Mouse (Mus musculus) heart, postnatal 14 days (tissue): Measurements from ENCODE around the gene Ppm1d. TPM values are rescaled to one million over a fixed set of nuclear protein-coding genes. Genes with fewer than 3 reads are reported as not detected.

Experiments used
- DNase-seq, 2 experiments: peaks; one replicate each; pipeline ENCODE4 v3.0.0; 2021 to 2022
- intact Hi-C: fragments of 180-260 bp; cut with DNase I; formaldehyde crosslinking; loops from one replicate; pipeline ENCODE4 v1.15.1; 2025
- long read RNA-seq, 2 experiments: library from polyadenylated mRNA; stranded (forward); transcript quantifications; one replicate each; pipeline ENCODE4 v2.0.0; 2021
- total RNA-seq, 2 experiments: library from RNA; stranded (reverse); gene quantifications; 2 replicates each; pipeline ENCODE4 v1.2.3; 2021

Ppm1d gene
- 10 to 100 TPM; 11.6 to 11.8 TPM for total RNA-seq
- long read RNA-seq, experiment 1, transcript Ppm1d-201 (6 exons, 2,899 nt), result major isoform, 24 of 25 reads
- long read RNA-seq, experiment 1, partial matches to known transcripts, result 1 of 25 reads
- long read RNA-seq, experiment 1, other reads (novel, unspliced or antisense), result 0 of 25 reads
- long read RNA-seq, experiment 2, transcript Ppm1d-201 (6 exons, 2,899 nt), result major isoform, 15 of 17 reads
- long read RNA-seq, experiment 2, partial matches to known transcripts, result 2 of 17 reads
- long read RNA-seq, experiment 2, other reads (novel, unspliced or antisense), result 0 of 17 reads

DNA sequence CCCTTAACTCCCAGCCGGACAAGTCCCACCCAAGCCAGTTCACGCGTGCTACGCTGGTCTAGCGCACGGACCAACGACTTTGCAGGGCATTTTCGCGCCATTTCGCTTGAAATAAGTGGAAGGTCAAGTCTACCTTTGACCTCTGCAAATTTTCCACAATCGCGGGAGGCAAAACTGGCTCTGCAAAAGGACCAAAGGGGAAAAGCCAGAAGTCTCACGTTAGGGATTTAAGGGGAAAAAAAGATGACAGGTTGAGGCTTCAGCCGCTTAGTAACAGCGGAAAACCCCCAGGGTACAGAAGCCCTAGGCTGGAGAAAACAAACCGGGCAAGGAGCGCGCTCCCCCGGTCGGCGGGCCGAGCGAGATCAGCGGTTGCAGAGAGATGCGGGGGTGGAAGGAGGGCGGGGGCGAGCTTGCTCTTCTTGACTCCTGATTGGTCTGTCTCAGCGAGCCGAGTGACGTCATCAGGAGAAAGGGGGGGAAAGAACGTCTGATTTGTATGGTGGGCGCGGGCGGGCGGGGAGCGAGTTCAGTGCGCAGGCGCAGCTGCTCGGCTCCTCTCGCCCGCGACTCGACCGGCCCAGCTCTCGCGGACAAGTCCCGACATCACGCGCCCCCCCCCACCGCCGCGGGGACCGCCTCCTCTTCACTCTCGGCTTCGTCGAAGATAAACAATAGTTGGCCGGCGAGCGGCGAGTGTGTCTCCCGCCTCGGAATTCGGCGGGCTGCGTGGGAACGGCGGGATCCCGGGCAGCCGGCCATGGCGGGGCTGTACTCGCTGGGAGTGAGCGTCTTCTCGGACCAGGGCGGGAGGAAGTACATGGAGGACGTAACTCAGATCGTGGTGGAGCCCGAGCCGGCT is at the start of gene Ppm1d:
TSS of gene Ppm1d (plus strand) at position 532 of the 862 bp plus-strand sequence.
- intact Hi-C loops, result loop anchor here (2.0 kb wide), 1 partner anchor 42 kb away; the partner anchor contains the start of gene Bcas3
- DNase-seq, result peak; percentile 98

DNA sequence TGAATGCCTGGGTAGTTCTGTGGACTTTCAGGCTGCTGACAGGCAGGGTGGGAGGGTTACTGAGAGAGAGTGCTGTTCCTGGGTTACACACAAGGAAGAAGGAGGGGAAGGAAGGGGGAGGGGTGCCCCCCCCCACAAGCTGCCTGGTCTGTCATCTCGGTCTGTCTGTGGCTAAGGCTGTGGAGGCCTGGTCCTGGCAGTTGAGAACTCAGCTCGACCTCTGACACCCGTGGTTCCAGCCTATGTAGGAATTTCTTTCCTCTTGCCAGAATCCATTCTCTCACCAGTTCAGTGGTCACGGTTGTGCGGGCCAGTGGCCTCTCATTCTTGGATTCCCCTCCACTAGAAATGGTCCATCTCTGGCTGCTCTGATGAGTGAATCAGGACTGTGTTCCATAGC is 46.4 kb upstream of the Ppm1d start:
- intact Hi-C loops, result no loop called here
- DNase-seq, result no peak

DNA sequence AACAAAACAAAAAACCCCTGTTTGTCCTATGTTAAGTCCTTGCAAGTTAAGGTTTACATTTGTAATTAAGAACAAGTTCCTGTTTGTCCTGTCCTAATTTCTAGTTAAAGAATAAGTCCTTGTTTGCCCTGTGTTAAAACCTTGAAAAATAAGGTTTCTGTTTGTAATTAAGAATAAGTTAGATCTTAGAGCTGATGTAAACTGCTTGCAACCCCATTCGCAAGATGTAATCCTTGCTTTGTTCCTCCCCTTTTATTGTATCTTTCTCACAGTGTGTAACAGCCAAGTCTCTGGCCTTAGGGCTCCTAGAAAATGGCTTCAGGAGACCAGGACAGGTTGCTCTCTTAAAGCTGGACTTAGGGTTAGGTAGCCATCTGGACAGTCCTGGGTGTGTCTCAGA is 43.7 kb upstream of the Ppm1d start:
- intact Hi-C loops, result no loop called here
- no peak for DNase-seq

DNA sequence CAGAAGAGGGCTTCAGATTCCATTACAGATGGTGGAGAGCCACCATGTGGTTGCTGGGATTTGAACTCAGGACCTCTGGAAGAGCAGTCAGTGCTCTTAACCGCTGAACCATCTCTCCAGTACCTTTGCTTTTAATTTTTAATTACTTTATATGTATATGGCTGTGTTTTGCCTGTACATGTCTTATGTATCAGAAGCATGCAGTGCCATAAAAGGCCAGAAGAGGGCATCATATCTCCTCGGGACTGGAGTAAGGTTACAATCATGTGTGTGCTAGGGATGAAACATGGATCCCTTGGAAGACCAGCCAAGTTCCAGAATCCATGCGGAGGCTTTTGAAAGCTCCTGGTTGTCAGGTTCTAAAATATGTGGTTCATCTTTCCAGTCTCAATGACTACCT is 40.4 kb upstream of the Ppm1d start:
- intact Hi-C loops, result loop anchor here (5.0 kb wide), 1 partner anchor 37 kb away; no protein-coding TSS in a partner anchor
- peak; percentile 25 to 51 for DNase-seq

DNA sequence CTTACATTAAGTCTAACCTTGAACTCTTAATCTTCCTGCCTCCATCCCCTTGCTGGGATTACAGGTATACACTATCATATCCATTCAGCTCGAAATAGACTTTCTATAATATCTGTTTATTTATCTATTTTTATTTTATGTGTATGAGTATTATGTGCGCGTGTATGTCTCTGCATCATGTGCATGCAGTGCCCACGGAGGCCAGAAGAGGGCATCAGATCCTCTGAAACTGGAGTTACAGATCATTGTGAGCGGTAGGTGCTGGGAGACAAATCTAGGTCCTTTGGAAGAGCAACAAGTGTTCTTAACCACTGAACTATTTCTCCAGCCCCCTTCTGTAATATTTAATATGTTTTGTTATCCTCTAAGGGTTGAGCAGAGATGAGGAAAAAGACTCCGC is 37.7 kb upstream of the Ppm1d start:
- intact Hi-C loops, result loop anchor here (2.0 to 5.0 kb wide), 2 partner anchors 34 to 62 kb away; no protein-coding TSS in a partner anchor
- DNase-seq, result no peak

DNA sequence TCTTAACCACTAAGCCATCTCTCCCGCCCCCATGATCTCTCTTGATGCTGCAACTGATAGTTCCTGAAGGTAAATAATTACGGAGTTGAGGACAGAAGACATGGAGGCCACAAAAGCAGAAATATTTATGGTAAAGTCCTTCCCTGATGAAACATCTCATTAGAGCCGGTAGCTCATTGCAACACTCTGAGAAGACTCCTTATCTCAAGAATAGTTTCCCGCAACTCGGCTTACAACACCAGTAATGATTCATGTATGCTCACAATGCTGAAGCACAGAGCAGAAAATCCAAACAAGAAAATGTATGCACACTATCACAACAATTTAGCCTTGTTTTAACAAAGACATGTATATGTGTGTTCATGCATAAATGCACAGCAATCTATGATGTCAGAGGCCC is 35.9 kb upstream of the Ppm1d start:
- no peak for DNase-seq
- intact Hi-C loops, result no loop called here

DNA sequence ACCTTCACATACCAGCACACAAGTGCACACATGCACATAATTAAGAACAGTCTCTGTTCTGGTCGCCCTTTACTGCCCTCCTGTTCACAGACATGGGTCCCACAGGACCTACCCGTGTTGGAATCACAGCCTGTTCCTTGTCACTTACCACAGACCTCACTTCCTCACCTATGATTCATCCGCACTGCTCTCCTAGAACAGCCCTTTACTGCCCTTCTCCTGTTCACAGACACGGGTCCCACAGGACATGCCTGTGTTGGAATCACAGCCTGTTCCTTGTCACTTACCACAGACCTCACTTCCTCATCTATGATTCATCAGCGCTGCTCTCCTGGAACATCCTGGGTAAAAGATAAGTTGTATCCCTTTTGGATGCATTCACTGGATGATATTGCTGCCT is 33.4 kb upstream of the Ppm1d start:
- no peak for DNase-seq
- intact Hi-C loops, result no loop called here

DNA sequence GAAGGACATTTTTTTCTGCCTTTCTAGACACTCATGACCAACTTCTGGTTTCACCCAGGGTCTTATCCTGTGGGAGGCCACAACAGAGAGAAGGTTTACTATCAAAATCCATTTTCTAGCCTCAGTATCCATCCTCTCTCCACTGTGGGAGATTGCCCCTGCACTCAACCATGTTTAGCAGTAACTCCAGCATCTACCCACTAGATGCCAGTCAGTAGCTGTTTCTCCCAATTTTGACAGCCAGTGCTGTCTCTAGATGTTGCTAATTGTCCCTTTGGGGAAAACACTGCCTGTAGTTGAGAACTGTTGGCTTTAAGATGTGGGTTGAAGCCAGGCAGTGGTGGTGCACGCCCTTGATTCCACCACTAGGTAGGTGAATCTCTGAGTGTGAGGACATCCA is 32.9 kb upstream of the Ppm1d start:
- intact Hi-C loops, result no loop called here
- no peak for DNase-seq

DNA sequence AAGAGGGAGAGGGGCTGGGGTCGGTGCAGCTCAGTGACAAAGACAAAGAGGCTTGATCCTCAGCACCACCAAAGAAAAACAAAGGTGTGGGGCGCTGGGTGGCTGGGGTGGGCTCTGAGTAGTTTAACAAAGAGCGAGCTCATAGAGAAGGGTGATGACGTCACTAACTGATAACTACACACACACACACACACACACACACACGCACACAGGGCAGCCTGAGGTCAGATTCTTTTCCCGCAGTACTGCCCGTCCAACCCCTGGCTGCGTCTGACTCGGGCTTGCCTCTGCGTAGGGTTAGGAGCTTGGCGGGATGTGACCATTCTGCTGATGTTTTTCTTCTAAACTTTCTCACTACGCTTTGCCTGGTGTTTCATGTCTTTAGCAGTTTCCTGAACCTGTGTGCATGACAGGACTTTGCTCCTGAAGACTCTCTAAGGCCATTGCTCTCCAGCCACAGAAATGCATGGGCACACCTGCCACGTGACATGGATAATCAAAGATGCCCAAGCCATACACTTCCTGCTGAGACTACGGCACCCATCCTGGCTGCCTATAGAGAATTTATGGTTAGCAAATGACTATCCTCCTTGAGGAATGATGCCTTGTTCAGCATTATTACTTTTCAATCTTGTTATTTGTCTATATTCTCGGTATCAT is 29.7 kb upstream of the Ppm1d start:
- intact Hi-C loops, result no loop called here
- no peak for DNase-seq

DNA sequence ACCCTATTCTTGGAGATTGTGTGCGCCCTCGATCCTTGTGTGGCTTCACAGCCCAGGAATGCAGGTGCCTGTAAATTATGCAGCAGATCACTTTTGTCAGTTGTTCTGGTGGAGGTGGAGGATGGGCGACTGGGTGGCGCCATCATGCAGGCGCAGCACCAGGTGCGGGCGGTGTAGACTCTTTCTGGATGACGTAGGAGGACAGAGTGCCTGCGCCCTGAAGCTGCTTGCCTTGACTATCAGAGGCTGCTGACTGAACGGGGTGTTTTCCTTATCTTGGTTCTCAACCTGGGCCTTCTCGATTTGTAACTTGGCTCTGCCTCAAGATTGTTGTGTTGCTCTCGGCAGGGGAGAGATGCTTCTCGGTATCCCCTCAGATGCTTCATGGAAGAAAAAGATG is 13.1 kb upstream of the Ppm1d start:
- DNase-seq, result no peak
- intact Hi-C loops, result no loop called here

DNA sequence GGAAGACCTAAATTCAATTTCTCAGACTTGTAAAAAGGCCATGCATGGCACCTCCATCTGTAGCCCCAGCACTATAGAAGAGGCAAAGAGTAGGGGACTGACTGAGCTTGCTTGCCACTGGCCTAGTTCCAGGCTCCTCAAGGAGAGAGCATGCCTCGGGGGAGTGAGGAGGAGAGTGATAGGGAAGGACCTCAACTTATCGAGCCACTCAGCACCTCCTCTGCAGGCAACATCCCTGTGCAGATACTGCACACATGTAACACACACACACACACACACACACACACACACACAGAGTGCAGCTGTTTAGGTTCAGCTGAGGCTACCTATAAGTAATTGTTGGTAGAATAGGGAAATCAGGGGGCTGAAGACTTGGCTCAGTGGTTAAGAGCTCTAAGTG is 11.2 kb upstream of the Ppm1d start:
- no peak for DNase-seq
- intact Hi-C loops, result no loop called here

DNA sequence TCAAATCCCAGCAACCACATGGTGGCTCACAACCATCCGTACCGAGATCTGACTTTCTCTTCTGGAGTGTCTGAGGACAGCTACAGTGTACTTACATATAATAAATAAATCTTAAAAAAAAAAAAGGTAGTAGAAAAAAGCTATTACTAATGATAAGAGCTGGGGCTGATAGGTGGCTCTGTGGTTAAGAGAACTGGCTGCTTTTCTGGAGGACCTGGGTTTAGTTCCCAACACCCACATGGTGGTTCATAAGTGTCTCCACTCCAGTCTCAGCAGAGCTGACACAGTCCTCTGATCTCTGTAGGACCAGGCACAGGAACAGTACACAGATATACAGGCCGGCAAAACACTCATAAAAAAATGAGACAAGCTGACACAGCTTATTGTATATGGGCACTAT is 9.9 kb upstream of the Ppm1d start:
- intact Hi-C loops, result no loop called here
- DNase-seq, result no peak

DNA sequence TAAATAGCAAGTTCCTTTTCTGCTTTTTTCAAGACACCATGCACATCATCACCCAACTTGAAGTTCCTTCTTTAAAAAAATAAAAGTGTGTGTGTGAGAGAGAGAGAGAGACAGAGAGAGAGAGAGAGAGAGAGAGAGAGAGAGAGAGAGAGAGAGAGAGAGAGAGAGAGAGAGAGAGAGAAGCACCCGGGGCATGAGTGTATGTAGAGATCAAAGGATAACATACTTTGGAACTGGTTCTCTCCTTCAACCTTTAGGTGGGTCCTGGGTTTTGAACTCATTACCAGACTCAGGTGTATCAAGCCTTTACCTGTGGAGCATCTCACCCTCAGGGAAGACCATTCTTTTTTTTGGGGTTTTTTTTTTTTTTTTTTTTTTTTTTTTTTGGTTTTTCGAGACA is 9.2 kb upstream of the Ppm1d start:
- intact Hi-C loops, result no loop called here
- no peak for DNase-seq

DNA sequence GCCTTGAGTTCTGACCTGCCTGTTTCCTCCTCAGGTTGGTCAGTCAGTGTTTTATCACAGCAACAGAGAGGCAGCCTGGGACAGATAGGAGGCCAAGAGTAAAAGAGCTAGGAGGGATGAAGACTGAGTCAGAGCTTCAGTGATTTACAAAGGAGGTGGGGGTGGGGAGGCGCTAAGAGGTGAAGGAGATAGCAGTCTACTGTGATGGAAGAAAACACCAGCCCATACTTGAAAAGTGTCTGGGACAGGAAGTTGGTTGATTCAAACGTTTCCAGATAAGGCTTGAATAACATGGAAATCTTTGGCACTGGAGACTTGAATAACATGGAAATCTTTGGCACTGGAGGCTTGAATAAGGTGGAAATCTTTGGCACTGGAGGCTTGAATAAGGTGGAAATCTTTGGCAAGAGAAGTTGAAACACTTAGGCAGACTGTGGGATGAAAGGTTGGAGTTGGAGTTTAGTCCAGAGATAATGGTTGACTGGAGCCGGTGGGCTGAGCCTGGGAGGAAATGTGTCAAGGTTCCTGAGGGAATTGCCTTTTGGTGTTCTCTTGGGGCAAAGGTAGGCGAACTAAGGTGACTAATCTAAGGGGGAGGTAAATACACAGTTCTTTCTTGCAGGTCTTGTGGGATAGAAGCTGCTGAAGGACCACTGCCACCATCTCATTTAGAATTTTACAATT is 4.3 kb upstream of the Ppm1d start:
- DNase-seq, result no peak
- intact Hi-C loops, result loop anchor here (5.0 kb wide), 1 partner anchor 34 kb away; no protein-coding TSS in a partner anchor

DNA sequence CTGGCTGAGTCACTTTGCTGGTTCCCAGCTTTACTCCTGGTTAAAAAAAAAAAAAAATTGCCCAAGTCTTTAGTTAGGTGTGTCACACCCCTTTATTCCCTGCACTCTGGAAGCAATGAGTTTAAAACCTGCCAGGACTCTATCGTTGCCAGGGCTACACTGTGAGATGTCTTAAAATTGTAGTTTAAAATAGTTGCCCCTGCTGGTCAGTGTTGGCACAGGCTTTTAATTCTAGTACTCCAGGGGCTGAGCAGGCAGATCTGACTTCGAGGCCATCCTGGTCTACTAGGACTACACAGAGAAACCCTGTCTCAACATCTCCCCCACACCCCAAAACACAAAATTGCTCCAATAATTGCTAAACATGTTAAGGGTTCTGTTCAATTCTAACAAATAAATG is 2.2 kb upstream of the Ppm1d start:
- DNase-seq, result no peak
- intact Hi-C loops, result loop anchor here (5.0 kb wide), 1 partner anchor 36 kb away; no protein-coding TSS in a partner anchor

DNA sequence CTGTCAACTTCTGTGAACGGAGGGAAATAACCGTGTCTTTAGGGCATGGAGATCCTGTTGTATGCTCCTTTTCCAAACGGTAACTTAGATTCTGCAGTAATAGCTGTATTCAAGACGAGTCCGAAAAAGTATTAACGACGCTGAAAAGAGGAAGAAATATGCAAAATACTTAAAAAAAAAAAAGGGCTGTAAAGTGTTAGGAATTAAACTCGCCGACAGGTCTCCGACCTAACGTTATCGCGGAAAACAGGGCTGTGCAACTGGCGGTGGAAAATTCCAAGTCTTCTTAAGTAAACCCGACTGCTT is 684 bp upstream of the Ppm1d start:
- no peak for DNase-seq
- intact Hi-C loops, result loop anchor here (2.0 kb wide), 1 partner anchor 42 kb away; the partner anchor contains the start of gene Bcas3

DNA sequence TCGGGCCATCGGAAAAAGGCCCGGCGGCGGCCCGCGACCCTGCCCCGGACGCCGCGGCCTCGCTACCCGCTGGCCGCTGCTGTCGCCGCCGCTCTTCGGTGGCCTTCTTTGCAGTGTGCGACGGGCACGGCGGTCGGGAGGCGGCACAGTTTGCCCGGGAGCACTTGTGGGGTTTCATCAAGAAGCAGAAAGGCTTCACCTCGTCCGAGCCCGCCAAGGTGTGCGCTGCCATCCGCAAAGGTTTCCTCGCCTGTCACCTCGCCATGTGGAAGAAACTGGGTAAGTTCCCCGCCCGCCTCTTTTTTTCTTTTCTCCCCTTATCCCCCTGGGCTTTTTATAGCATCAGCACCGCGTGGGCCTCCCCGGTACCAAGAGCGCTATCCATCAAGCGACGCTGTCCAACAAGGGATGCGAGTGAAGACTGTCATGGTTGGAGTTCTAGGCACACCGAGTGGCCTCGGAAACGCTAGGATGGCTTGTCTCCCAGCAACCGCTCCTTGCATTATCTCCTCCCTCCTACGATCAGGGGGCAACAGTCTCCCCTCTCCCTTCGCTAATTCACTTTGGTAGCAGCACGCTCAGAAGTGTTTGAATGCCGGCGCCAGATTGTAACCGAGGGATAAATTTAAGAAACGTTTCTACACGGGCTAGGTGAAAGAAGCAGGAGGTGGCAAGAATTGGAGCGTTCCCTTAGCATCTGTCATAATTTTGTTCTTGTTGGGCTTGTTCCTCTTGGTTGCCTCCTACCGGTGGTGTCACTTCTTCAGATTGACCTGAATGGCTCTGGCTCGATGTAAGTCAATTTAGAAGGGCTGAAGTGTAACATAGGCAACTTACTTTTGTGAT is 824 bp downstream of the Ppm1d start:
- intact Hi-C loops, result loop anchor here (2.0 kb wide), 1 partner anchor 41 kb away; the partner anchor contains the start of gene Bcas3
- DNase-seq, result peak; percentile 27 to 43

DNA sequence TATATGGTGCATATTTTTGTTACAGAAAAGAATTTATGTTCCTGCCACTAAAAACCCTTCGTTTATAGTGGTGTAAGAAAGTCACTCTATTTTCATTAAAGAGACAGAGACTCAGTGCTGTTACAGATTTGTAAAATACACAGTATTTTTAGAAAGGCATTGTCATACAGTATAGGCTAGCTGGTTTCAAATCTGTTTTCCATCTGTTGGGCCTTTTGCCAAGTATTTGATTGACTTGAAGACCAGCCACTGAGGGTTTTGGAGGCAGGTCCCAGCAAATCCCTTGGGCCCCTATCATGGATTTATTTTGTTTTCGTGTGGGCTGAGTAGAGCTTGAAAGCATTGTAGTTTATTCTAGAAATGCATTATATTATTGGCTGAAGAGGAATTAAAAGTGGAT is 1.8 kb downstream of the Ppm1d start:
- peak; percentile 70 to 86 for DNase-seq
- intact Hi-C loops, result no loop called here

DNA sequence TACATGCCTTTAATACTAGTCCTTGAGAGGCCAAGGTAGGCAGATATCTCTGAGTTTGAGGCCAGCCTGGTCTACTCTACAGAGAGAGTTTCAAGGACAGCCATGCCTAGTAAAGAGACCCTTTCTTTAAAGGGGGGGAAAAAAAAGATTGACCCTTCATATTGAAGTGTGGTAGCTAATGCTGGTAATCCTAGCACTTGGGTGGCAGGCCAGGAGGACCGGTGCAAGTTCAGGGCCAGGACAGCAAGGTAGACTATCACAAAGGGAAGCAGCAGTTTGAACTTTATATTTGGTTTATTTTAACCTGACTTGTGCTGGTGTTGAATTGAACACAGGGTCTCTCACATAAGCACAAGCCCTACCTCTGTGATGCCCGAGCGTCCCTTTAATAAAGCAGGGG is 2.3 kb downstream of the Ppm1d start:
- intact Hi-C loops, result no loop called here

More for the DNA sequence above, 2.3 kb downstream of the Ppm1d start:
- DNase-seq, result no peak
